ENCODE assay signal across 17 mouse cellular contexts in genomic region chr9:71964039-71964438, GRCm38 (mm10).
A peak's percentile ranks its signal among the peaks of the same experiment; 100 is the strongest.
DNase-seq lines count a peak whose midpoint lies in the region; ATAC-seq and TF ChIP-seq lines count a peak whose summit lies in the region.
"Had no signal": no experiment of that assay in that cellular context is flagged by ENCODE, and none has a peak within 500 bp of the region (broad histone marks: within the 10 kb centered on the region; RNA-seq: fewer than 3 reads in every experiment).

No protein-coding gene starts in this region.

- no peak for ATAC-seq in midbrain, embryonic 11.5 days (ENCODE audit: low FRiP score)
- ATAC-seq in midbrain, postnatal 0 days (ENCODE audit: low FRiP score) = no peak
- 0 out of 2 replicates have a peak, but pooled peaks have one; percentile 46 for ATAC-seq in erythroid progenitor cell, adult 5-6 weeks (replicated peaks; ENCODE audit: low FRiP score, poor library complexity, severe bottlenecking)
- ATAC-seq in megakaryocyte progenitor cell, adult 5-6 weeks (replicated peaks; ENCODE audit: poor library complexity) = peak; percentile 74
- ATAC-seq: forebrain, embryonic 13.5 days; forebrain, postnatal 0 days had no signal

- no peak for TF ChIP-seq CTCF in midbrain, postnatal 0 days (IDR thresholded peaks at IDR 0.05)

- no peak overlapping the region for H3K27ac ChIP-seq in midbrain, embryonic 11.5 days (ENCODE audit: low read depth, low read length)
- H3K27ac ChIP-seq in midbrain, postnatal 0 days (ENCODE audit: low read depth, low read length) = no peak overlapping the region
- H3K27ac ChIP-seq: embryonic facial prominence, embryonic 13.5 days; forebrain, embryonic 13.5 days; heart, embryonic 13.5 days; hindbrain, embryonic 15.5 days had no signal

- H3K4me2 ChIP-seq in midbrain, embryonic 11.5 days = no peak overlapping the region
- no peak overlapping the region for H3K4me2 ChIP-seq in midbrain, postnatal 0 days (ENCODE audit: low read depth, low read length, poor library complexity, severe bottlenecking)
- H3K4me2 ChIP-seq: embryonic facial prominence, embryonic 13.5 days; forebrain, embryonic 13.5 days; heart, embryonic 13.5 days; hindbrain, embryonic 15.5 days had no signal

- no peaks in the 10 kb centered on the region for H3K36me3 ChIP-seq in midbrain, embryonic 11.5 days (ENCODE audit: control insufficient read depth, insufficient read depth, low read length)
- no peaks in the 10 kb centered on the region for H3K36me3 ChIP-seq in midbrain, postnatal 0 days (ENCODE audit: insufficient read depth, low read length)
- H3K36me3 ChIP-seq: embryonic facial prominence, embryonic 13.5 days; heart, embryonic 13.5 days; hindbrain, embryonic 15.5 days had no signal

- no peak overlapping the region for H3K4me3 ChIP-seq in midbrain, embryonic 11.5 days (ENCODE audit: low read depth, low read length)
- H3K4me3 ChIP-seq in midbrain, postnatal 0 days (ENCODE audit: low read depth, low read length) = no peak overlapping the region
- H3K4me3 ChIP-seq: embryonic facial prominence, embryonic 13.5 days; forebrain, embryonic 13.5 days; heart, embryonic 13.5 days; hindbrain, embryonic 15.5 days had no signal

- H3K9me3 ChIP-seq in midbrain, embryonic 11.5 days (ENCODE audit: control insufficient read depth, low read length) = no peaks in the 10 kb centered on the region
- no peaks in the 10 kb centered on the region for H3K9me3 ChIP-seq in midbrain, postnatal 0 days (ENCODE audit: low read length)
- H3K9me3 ChIP-seq: embryonic facial prominence, embryonic 13.5 days; forebrain, embryonic 13.5 days; heart, embryonic 13.5 days; hindbrain, embryonic 15.5 days had no signal

- WGBS in midbrain, embryonic 11.5 days = 89% methylated on average over 4 of the region's 4 CpGs
- 72% methylated on average over 4 of the region's 4 CpGs for WGBS in midbrain, postnatal 0 days

- no peak overlapping the region for H3K9ac ChIP-seq in midbrain, embryonic 11.5 days (ENCODE audit: low read length)
- no peak overlapping the region for H3K9ac ChIP-seq in midbrain, postnatal 0 days (replicated peaks; ENCODE audit: low read length, poor library complexity, severe bottlenecking)
- H3K9ac ChIP-seq: embryonic facial prominence, embryonic 13.5 days; forebrain, embryonic 13.5 days; forebrain, postnatal 0 days; heart, embryonic 13.5 days; hindbrain, embryonic 15.5 days had no signal

- peak; percentile 61 for DNase-seq in midbrain, embryonic 11.5 days (ENCODE audit: low spot score, missing footprints)
- no peak for DNase-seq in midbrain, postnatal 0 days (ENCODE audit: low spot score)
- no peak for DNase-seq in kidney, adult 8-10 months
- DNase-seq in kidney, adult 11 months = no peak
- DNase-seq: adrenal gland, postnatal 10 days; cerebellum, adult 18-20 months; cerebellum, adult 9-11 months; cerebellum, postnatal 36 days; forebrain, postnatal 0 days; gastrocnemius, postnatal 14 days; heart, postnatal 36 days had no signal

- no peaks in the 10 kb centered on the region for H3K27me3 ChIP-seq in midbrain, embryonic 11.5 days (ENCODE audit: control insufficient read depth, insufficient read depth, low read length)
- H3K27me3 ChIP-seq in midbrain, postnatal 0 days (ENCODE audit: insufficient read depth, low read length) = no peaks in the 10 kb centered on the region
- H3K27me3 ChIP-seq: embryonic facial prominence, embryonic 13.5 days; forebrain, embryonic 13.5 days; heart, embryonic 13.5 days; hindbrain, embryonic 15.5 days had no signal

- H3K4me1 ChIP-seq in midbrain, embryonic 11.5 days (ENCODE audit: control insufficient read depth, insufficient read depth, low read length) = no peaks in the 10 kb centered on the region
- H3K4me1 ChIP-seq in midbrain, postnatal 0 days (ENCODE audit: insufficient read depth, low read length) = no peaks in the 10 kb centered on the region

Comparison
In these comparisons a context has a peak if more than half of its experiments do, and no peak if none do; other contexts are left out.
1. ATAC-seq: peak in erythroid progenitor cell, adult 5-6 weeks (single experiment) and megakaryocyte progenitor cell, adult 5-6 weeks (single experiment); none in midbrain, embryonic 11.5 days (single experiment) and midbrain, postnatal 0 days (single experiment).